Comparison of ENCODE assay signal across 14 mouse cellular contexts in the genomic region with DNA sequence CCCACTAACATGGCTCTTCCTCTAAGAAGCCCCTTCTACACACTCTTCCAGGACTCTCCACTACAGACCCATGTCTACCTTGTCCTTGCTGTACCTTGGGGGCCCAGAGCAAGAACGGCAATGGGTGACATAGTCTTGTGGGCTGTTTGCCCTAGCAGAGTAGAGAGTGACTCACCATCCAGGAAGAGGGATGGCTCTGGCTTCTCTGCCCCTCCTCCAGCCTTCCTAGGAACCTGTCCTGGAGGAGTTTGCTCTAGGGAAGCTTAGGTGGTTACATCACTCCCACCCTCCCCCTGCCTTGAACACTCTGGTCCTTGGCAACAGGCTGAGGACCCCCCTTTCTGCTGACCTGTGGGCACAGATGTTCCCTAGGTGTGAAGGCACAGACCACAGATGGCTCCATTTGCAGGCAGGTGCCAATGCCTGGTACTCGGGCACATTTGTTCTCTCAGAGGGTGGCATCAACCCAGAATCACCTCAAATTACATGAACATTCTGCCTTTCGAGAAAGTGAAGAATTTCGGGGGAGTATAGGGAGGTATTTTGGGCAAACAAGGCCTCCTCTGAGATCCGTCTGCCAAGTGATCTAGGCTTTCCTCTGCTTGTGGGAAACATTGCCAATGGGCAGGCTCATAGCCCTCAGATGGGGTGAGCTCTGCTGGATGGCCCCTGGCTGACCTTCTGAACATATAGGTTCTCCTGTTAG. TPM values are rescaled to one million over a fixed set of nuclear protein-coding genes. Genes with fewer than 3 reads are reported as not detected.
A peak's percentile ranks its signal among the peaks of the same experiment; 100 is the strongest.
DNase-seq lines count a peak whose midpoint lies in the region; ATAC-seq and TF ChIP-seq lines count a peak whose summit lies in the region.
"Had no signal": no experiment of that assay in that cellular context is flagged by ENCODE, and none has a peak within 500 bp of the region (broad histone marks: within the 10 kb centered on the region; RNA-seq: fewer than 3 reads in every experiment).

No protein-coding gene starts in this region.

- intact Hi-C loops in heart, postnatal 10 days (cut with DNase I): no loop called here

- peak; percentile 31; the same call in 1 of the 2 replicates for ATAC-seq in heart, postnatal 0 days (ENCODE audit: insufficient read depth, low read depth)
- ATAC-seq in lung, postnatal 0 days: peak; percentile 14; the same call in 1 of the 2 replicates
- peak; percentile 79 for ATAC-seq in Patski
- peak; percentile 42; the same call in 1 of the 2 replicates for ATAC-seq in stomach, embryonic 16.5 days (ENCODE audit: insufficient read depth, low FRiP score)

- no peak for TF ChIP-seq EP300 in heart, postnatal 0 days (IDR thresholded peaks at IDR 0.05; ENCODE audit: low read depth)
- TF ChIP-seq EP300 in lung, postnatal 0 days (IDR thresholded peaks at IDR 0.05): no peak

- CTCF ChIA-PET in Patski (lab: Charles Lee): interaction anchor here (0.7 kb wide), 1 partner anchor 12 kb away, joined by 3 read pairs; no protein-coding TSS in a partner anchor

- no peak overlapping the region for H3K4me2 ChIP-seq in heart, postnatal 0 days (ENCODE audit: low read depth, low read length)
- H3K4me2 ChIP-seq in lung, postnatal 0 days (replicated peaks; ENCODE audit: low read depth, low read length): no peak overlapping the region
- no peak overlapping the region for H3K4me2 ChIP-seq in stomach, embryonic 16.5 days (ENCODE audit: low read depth, low read length)
- H3K4me2 ChIP-seq: embryonic facial prominence, embryonic 12.5 days; limb, embryonic 13.5 days had no signal

- 55% methylated on average over 5 of the region's 5 CpGs for WGBS in heart, postnatal 0 days
- 65% methylated on average over 5 of the region's 5 CpGs for WGBS in lung, postnatal 0 days
- 67% methylated on average over 5 of the region's 5 CpGs for WGBS in stomach, embryonic 16.5 days

- no peak for TF ChIP-seq CTCF in heart, postnatal 0 days (IDR thresholded peaks at IDR 0.05; ENCODE audit: low read depth)
- TF ChIP-seq CTCF in lung, postnatal 0 days (IDR thresholded peaks at IDR 0.05): no peak
- TF ChIP-seq CTCF in Patski (IDR thresholded peaks at IDR 0.05): no peak

- H3K27ac ChIP-seq in heart, postnatal 0 days (ENCODE audit: low read depth): no peak overlapping the region
- H3K27ac ChIP-seq in lung, postnatal 0 days (ENCODE audit: low read length): no peak overlapping the region
- no peak overlapping the region for H3K27ac ChIP-seq in stomach, embryonic 16.5 days (ENCODE audit: low read length)
- H3K27ac ChIP-seq: embryonic facial prominence, embryonic 12.5 days; limb, embryonic 13.5 days had no signal

- H3K9me3 ChIP-seq in heart, postnatal 0 days (replicated peaks; ENCODE audit: control insufficient read depth, low read length): no peaks in the 10 kb centered on the region
- no peaks in the 10 kb centered on the region for H3K9me3 ChIP-seq in lung, postnatal 0 days (ENCODE audit: low read length)
- no peaks in the 10 kb centered on the region for H3K9me3 ChIP-seq in stomach, embryonic 16.5 days (replicated peaks; ENCODE audit: control insufficient read depth, low read length)
- H3K9me3 ChIP-seq: embryonic facial prominence, embryonic 12.5 days; limb, embryonic 13.5 days had no signal

- 0 out of 2 replicates have a peak, but pooled peaks cover 15% of the 10 kb centered on the region for H3K36me3 ChIP-seq in heart, postnatal 0 days (replicated peaks; ENCODE audit: control insufficient read depth, insufficient read depth, low read length)
- H3K36me3 ChIP-seq in lung, postnatal 0 days (ENCODE audit: insufficient read depth, low read length): no peaks in the 10 kb centered on the region
- no peaks in the 10 kb centered on the region for H3K36me3 ChIP-seq in stomach, embryonic 16.5 days (ENCODE audit: control insufficient read depth, insufficient read depth, low read length)

- POLR2A ChIA-PET in Patski (lab: Charles Lee): no interaction called here

- in situ Hi-C loops in Patski (cut with MboI; ENCODE audit: low pct_unique_long_range_greater_than_20kb): no loop called here

- H3K4me1 ChIP-seq in heart, postnatal 0 days (ENCODE audit: control insufficient read depth, insufficient read depth): no peaks in the 10 kb centered on the region
- H3K4me1 ChIP-seq in lung, postnatal 0 days (ENCODE audit: insufficient read depth, low read depth, low read length): no peaks in the 10 kb centered on the region
- H3K4me1 ChIP-seq in stomach, embryonic 16.5 days (ENCODE audit: control insufficient read depth, insufficient read depth, low read length): no peaks in the 10 kb centered on the region
- H3K4me1 ChIP-seq: embryonic facial prominence, embryonic 12.5 days had no signal

- H3K9ac ChIP-seq in heart, postnatal 0 days (replicated peaks; ENCODE audit: low read depth, low read length): no peak overlapping the region
- H3K9ac ChIP-seq in lung, postnatal 0 days (replicated peaks; ENCODE audit: low read depth): no peak overlapping the region
- no peak overlapping the region for H3K9ac ChIP-seq in stomach, embryonic 16.5 days (ENCODE audit: low read length)
- H3K9ac ChIP-seq: embryonic facial prominence, embryonic 12.5 days; limb, embryonic 13.5 days had no signal

- no peak for DNase-seq in heart, postnatal 0 days (ENCODE audit: low spot score)
- DNase-seq in heart, postnatal 10 days: no peak
- DNase-seq in lung, postnatal 0 days (ENCODE audit: low spot score): peak; percentile 11
- DNase-seq in lung, postnatal 36 days: no peak
- DNase-seq in Patski (ENCODE audit: low read depth, low spot score): no peak
- no peak for DNase-seq in gastrocnemius, adult 18-20 months (ENCODE audit: low spot score)
- no peak for DNase-seq in kidney, adult 18-20 months
- DNase-seq: cerebellum, postnatal 36 days; heart, postnatal 14 days; kidney, postnatal 10 days; thymus, adult 18-20 months had no signal

- H3K4me3 ChIP-seq in heart, postnatal 0 days (ENCODE audit: low read depth, low read length): no peak overlapping the region
- no peak overlapping the region for H3K4me3 ChIP-seq in lung, postnatal 0 days (ENCODE audit: low read depth, low read length)
- no peak overlapping the region for H3K4me3 ChIP-seq in stomach, embryonic 16.5 days (replicated peaks; ENCODE audit: low read length)
- H3K4me3 ChIP-seq: embryonic facial prominence, embryonic 12.5 days; limb, embryonic 13.5 days had no signal

- no peaks in the 10 kb centered on the region for H3K27me3 ChIP-seq in heart, postnatal 0 days (ENCODE audit: control insufficient read depth, insufficient read depth, low read length)
- H3K27me3 ChIP-seq in lung, postnatal 0 days (replicated peaks; ENCODE audit: insufficient read depth, low read length): no peaks in the 10 kb centered on the region
- no peaks in the 10 kb centered on the region for H3K27me3 ChIP-seq in Patski
- no peaks in the 10 kb centered on the region for H3K27me3 ChIP-seq in stomach, embryonic 16.5 days (ENCODE audit: control insufficient read depth, insufficient read depth, low read length)
- H3K27me3 ChIP-seq: embryonic facial prominence, embryonic 12.5 days; limb, embryonic 13.5 days had no signal

RNA-seq across cellular contexts. Expression of gene Gnas, which starts 20.9 kb away (rescaled TPM):
- total RNA-seq in heart, postnatal 0 days (2014; rRNA removed; ENCODE audit: low replicate concordance): 1,131 and 1,208 TPM in 2 replicates
- polyA plus RNA-seq in heart, postnatal 0 days (2015; fragmentation: Nextera tagmentation; extraction: Ambion mirVana): 1,263 and 1,283 TPM in 2 replicates
- 1,000 to 10,000 TPM; 1,834 to 2,103 TPM for total RNA-seq in heart, postnatal 10 days (2021)
- 1,238 and 1,252 TPM in 2 replicates for polyA plus RNA-seq in lung, postnatal 0 days (2015; fragmentation: Nextera tagmentation; extraction: Ambion mirVana)
- polyA plus RNA-seq in Patski (2021): 1,008 TPM
- polyA plus RNA-seq in stomach, embryonic 16.5 days (2015; fragmentation: Nextera tagmentation; extraction: Ambion mirVana): 581 and 721 TPM in 2 replicates
- 1,000 to 10,000 TPM; 1,321 to 1,349 TPM for total RNA-seq in gastrocnemius, adult 18-20 months (2021)

Comparison
In these comparisons a context has a peak if more than half of its experiments do, and no peak if none do; other contexts are left out.
1. ATAC-seq: peak in every context shown above with its lines; median percentile 79 in Patski; 42 in stomach, embryonic 16.5 days; 31 in heart, postnatal 0 days; 14 in lung, postnatal 0 days.